Mouse (Mus musculus): ENCODE measurements around the gene Fbxo39.

The Fbxo39 gene

DNA sequence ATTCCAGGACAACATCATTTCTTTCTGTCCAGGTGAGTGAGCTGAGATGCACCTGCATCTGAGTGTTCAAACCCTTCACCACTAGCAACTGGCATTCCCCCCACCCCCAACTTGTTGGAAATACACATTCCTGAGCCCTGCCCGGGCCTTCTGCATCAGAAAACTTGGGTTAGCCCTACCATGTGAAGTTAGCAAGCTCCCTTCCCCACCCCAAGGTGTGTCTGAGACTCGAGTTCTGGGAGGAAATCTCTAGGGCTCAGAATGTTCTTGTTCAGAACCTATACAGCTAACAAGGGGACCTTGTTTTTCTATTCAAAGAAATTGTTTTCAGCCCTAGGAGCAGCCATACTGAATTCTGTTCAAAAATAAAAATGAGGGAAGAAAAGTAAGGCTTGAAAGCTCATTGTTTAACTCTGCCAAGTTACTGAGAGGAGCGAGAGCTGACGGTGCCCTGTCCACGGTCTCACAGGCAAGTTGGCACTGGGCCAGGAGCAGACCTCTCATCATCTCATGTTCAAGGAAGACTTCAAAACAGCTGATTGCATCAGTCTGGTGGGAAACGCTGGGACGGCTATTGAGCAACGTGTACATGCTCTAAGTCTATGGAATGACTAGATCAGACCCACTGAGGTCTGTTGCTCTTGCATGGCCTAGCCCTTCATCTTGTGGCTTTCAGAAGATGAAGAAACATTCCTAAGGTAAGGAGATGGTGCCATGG lies 49.4 kb downstream of the Fbxo39 start:
- no peak for DNase-seq (ENCODE audit: low spot score in 2 of 2)

- no peak for DNase-seq (ENCODE audit: low spot score in 2 of 2)
These were observed 50.3 kb downstream of the Fbxo39 start for GRCm38 (mm10) chr11:72364526-72364925.

- DNase-seq (ENCODE audit: low spot score in 2 of 2) = no peak
These were observed 51.9 kb downstream of the Fbxo39 start for GRCm38 (mm10) chr11:72366126-72366525.

GRCm38 (mm10) chr11:72367934-72368674 lies 53.9 kb downstream of the Fbxo39 start:
- no peak for DNase-seq (ENCODE audit: low spot score in 2 of 2)
